Mouse (Mus musculus) urinary bladder, postnatal 36 days (tissue): Measurements from ENCODE around the gene Nup160.

Experiments used
- DNase-seq, 2 experiments: peaks; one replicate each; pipeline ENCODE4 v3.0.0; 2022; ENCODE audit warnings: low spot score in 2 of 2, mixed read lengths in 1 of 2

Nup160 gene

GRCm38 (mm10) chr2:90661426-90661825 lies 15.6 kb upstream of the Nup160 start:
- DNase-seq, result no peak

- DNase-seq, result no peak
Observed at GRCm38 (mm10) chr2:90666591-90667387, 10.2 kb upstream of the Nup160 start.

- DNase-seq, result no peak
Observed at GRCm38 (mm10) chr2:90667388-90668265, 9.4 kb upstream of the Nup160 start.

GRCm38 (mm10) chr2:90670343-90670742 lies 6.7 kb upstream of the Nup160 start:
- no peak for DNase-seq

GRCm38 (mm10) chr2:90673339-90673738 lies 3.7 kb upstream of the Nup160 start:
- no peak for DNase-seq

- DNase-seq, result no peak
Observed at GRCm38 (mm10) chr2:90674555-90674954, 2.5 kb upstream of the Nup160 start.

GRCm38 (mm10) chr2:90675488-90675887 lies 1.5 kb upstream of the Nup160 start:
- no peak for DNase-seq

GRCm38 (mm10) chr2:90678256-90679060 lies 1.4 kb downstream of the Nup160 start:
- no peak for DNase-seq

- DNase-seq, result peak; percentile 91 to 94
Observed at GRCm38 (mm10) chr2:90679061-90679810, 2.2 kb downstream of the Nup160 start.

- DNase-seq, result no peak
Observed at GRCm38 (mm10) chr2:90700943-90701342, 23.9 kb downstream of the Nup160 start.

- no peak for DNase-seq
Observed at GRCm38 (mm10) chr2:90708548-90708947, 31.5 kb downstream of the Nup160 start.

- DNase-seq, result no peak
Observed at GRCm38 (mm10) chr2:90715555-90716092, 38.6 kb downstream of the Nup160 start.

GRCm38 (mm10) chr2:90717366-90717765 lies 40.4 kb downstream of the Nup160 start:
- no peak for DNase-seq

- no peak for DNase-seq
Observed at GRCm38 (mm10) chr2:90717948-90718347, 40.9 kb downstream of the Nup160 start.

GRCm38 (mm10) chr2:90726818-90727217 lies 49.8 kb downstream of the Nup160 start:
- no peak for DNase-seq

- no peak for DNase-seq
Observed at GRCm38 (mm10) chr2:90735326-90735725, 58.3 kb downstream of the Nup160 start.

- no peak for DNase-seq
Observed at GRCm38 (mm10) chr2:90738801-90739200, 61.8 kb downstream of the Nup160 start.

GRCm38 (mm10) chr2:90739327-90739726 lies 62.3 kb downstream of the Nup160 start:
- DNase-seq, result no peak

- no peak for DNase-seq
Observed at GRCm38 (mm10) chr2:90739921-90740320, 62.9 kb downstream of the Nup160 start.

- no peak for DNase-seq
Observed at GRCm38 (mm10) chr2:90744285-90745052, 67.5 kb downstream of the Nup160 start.
